Mouse (Mus musculus): ENCODE results near the gene Cept1.

Cept1 gene

GRCm38 (mm10) chr3:106490239-106490638, 57.4 kb downstream of the Cept1 start:
- TF ChIP-seq CTCF (conservative IDR thresholded peaks at IDR 0.05; ENCODE audit: low read length), result no peak
- TF ChIP-seq NANOG (IDR thresholded peaks at IDR 0.05; ENCODE audit: borderline replicate concordance, low read length), result no peak
- no peak for TF ChIP-seq POU5F1 (IDR thresholded peaks at IDR 0.05; ENCODE audit: borderline replicate concordance, low read length)
- Histone ChIP-seq H3K4me1 (replicated peaks; ENCODE audit: low read depth, low read length) (no peaks in the 10 kb centered on the region), H3K9me3 (ENCODE audit: low read length) (no peaks in the 10 kb centered on the region), H3K36me3 (ENCODE audit: insufficient read depth, low read length) (no peaks in the 10 kb centered on the region), H3K4me3 (replicated peaks; ENCODE audit: low read length) (no peak overlapping the region), H3K27me3 (ENCODE audit: insufficient read depth, low read length) (peaks cover 23% of the 10 kb centered on the region)

GRCm38 (mm10) chr3:106487551-106487950, 60.1 kb downstream of the Cept1 start:
- no peak for TF ChIP-seq CTCF (conservative IDR thresholded peaks at IDR 0.05; ENCODE audit: low read length)
- Histone ChIP-seq H3K36me3 (ENCODE audit: insufficient read depth, low read length) (no peaks in the 10 kb centered on the region), H3K4me1 (replicated peaks; ENCODE audit: low read depth, low read length) (0 out of 2 replicates have a peak, but pooled peaks cover 3% of the 10 kb centered on the region), H3K27me3 (ENCODE audit: insufficient read depth, low read length) (peaks cover 46% of the 10 kb centered on the region), H3K4me3 (replicated peaks; ENCODE audit: low read length) (no peak overlapping the region), H3K9me3 (ENCODE audit: low read length) (no peaks in the 10 kb centered on the region)

GRCm38 (mm10) chr3:106485810-106486209, 61.8 kb downstream of the Cept1 start:
- no peaks in the 10 kb centered on the region for H3K9me3 ChIP-seq (ENCODE audit: low read length)
- no peaks in the 10 kb centered on the region for H3K36me3 ChIP-seq (ENCODE audit: insufficient read depth, low read length)
- H3K4me3 ChIP-seq (replicated peaks; ENCODE audit: low read length), result no peak overlapping the region
- no peak for TF ChIP-seq POU5F1 (IDR thresholded peaks at IDR 0.05; ENCODE audit: borderline replicate concordance, low read length)
- TF ChIP-seq CTCF (conservative IDR thresholded peaks at IDR 0.05; ENCODE audit: low read length), result no peak
- no peak for TF ChIP-seq NANOG (IDR thresholded peaks at IDR 0.05; ENCODE audit: borderline replicate concordance, low read length)
- peaks cover 60% of the 10 kb centered on the region for H3K27me3 ChIP-seq (ENCODE audit: insufficient read depth, low read length)
- H3K4me1 ChIP-seq (replicated peaks; ENCODE audit: low read depth, low read length), result peaks cover 7% of the 10 kb centered on the region; the same call in 1 of the 2 replicates

GRCm38 (mm10) chr3:106484861-106485260, 62.7 kb downstream of the Cept1 start:
- H3K4me1 ChIP-seq (replicated peaks; ENCODE audit: low read depth, low read length), result peaks cover 7% of the 10 kb centered on the region; the same call in 1 of the 2 replicates
- TF ChIP-seq CTCF (conservative IDR thresholded peaks at IDR 0.05; ENCODE audit: low read length) (no peak), POU5F1 (IDR thresholded peaks at IDR 0.05; ENCODE audit: borderline replicate concordance, low read length) (no peak), NANOG (IDR thresholded peaks at IDR 0.05; ENCODE audit: borderline replicate concordance, low read length) (no peak)
- H3K4me3 ChIP-seq (replicated peaks; ENCODE audit: low read length), result no peak overlapping the region
- H3K36me3 ChIP-seq (ENCODE audit: insufficient read depth, low read length), result no peaks in the 10 kb centered on the region
- H3K9me3 ChIP-seq (ENCODE audit: low read length), result no peaks in the 10 kb centered on the region
- H3K27me3 ChIP-seq (ENCODE audit: insufficient read depth, low read length), result peaks cover 60% of the 10 kb centered on the region

GRCm38 (mm10) chr3:106483796-106484405, 63.7 kb downstream of the Cept1 start:
- Histone ChIP-seq H3K4me1 (replicated peaks; ENCODE audit: low read depth, low read length) (peaks cover 7% of the 10 kb centered on the region; the same call in 1 of the 2 replicates), H3K27me3 (ENCODE audit: insufficient read depth, low read length) (peaks cover 60% of the 10 kb centered on the region), H3K36me3 (ENCODE audit: insufficient read depth, low read length) (no peaks in the 10 kb centered on the region), H3K4me3 (replicated peaks; ENCODE audit: low read length) (no peak overlapping the region), H3K9me3 (ENCODE audit: low read length) (no peaks in the 10 kb centered on the region)
- no peak for TF ChIP-seq CTCF (conservative IDR thresholded peaks at IDR 0.05; ENCODE audit: low read length)
- no peak for TF ChIP-seq POU5F1 (IDR thresholded peaks at IDR 0.05; ENCODE audit: borderline replicate concordance, low read length)

GRCm38 (mm10) chr3:106483297-106483696, 64.3 kb downstream of the Cept1 start:
- no peaks in the 10 kb centered on the region for H3K9me3 ChIP-seq (ENCODE audit: low read length)
- H3K4me3 ChIP-seq (replicated peaks; ENCODE audit: low read length), result no peak overlapping the region
- TF ChIP-seq CTCF (conservative IDR thresholded peaks at IDR 0.05; ENCODE audit: low read length) (no peak), NANOG (IDR thresholded peaks at IDR 0.05; ENCODE audit: borderline replicate concordance, low read length) (no peak)
- H3K36me3 ChIP-seq (ENCODE audit: insufficient read depth, low read length), result no peaks in the 10 kb centered on the region
- H3K27me3 ChIP-seq (ENCODE audit: insufficient read depth, low read length), result peaks cover 60% of the 10 kb centered on the region
- H3K4me1 ChIP-seq (replicated peaks; ENCODE audit: low read depth, low read length), result peaks cover 7% of the 10 kb centered on the region; the same call in 1 of the 2 replicates

GRCm38 (mm10) chr3:106482281-106483081, 65.1 kb downstream of the Cept1 start, which contains the start of gene Dennd2d:
TSS of gene Dennd2d (plus strand) at chr3:106482405.
- peak within 1 kb of the TSS; percentile 80 for H3K4me3 ChIP-seq (replicated peaks; ENCODE audit: low read length)
- H3K36me3 ChIP-seq (ENCODE audit: insufficient read depth, low read length), result no peaks in the 10 kb centered on the region
- TF ChIP-seq NANOG (IDR thresholded peaks at IDR 0.05; ENCODE audit: borderline replicate concordance, low read length) (no peak), POU5F1 (IDR thresholded peaks at IDR 0.05; ENCODE audit: borderline replicate concordance, low read length) (no peak), CTCF (conservative IDR thresholded peaks at IDR 0.05; ENCODE audit: low read length) (no peak)

GRCm38 (mm10) chr3:106476863-106477262, 70.7 kb downstream of the Cept1 start:
- no peaks in the 10 kb centered on the region for H3K9me3 ChIP-seq (ENCODE audit: low read length)
- no peaks in the 10 kb centered on the region for H3K36me3 ChIP-seq (ENCODE audit: insufficient read depth, low read length)
- no peak overlapping the region for H3K4me3 ChIP-seq (replicated peaks; ENCODE audit: low read length)
- H3K27me3 ChIP-seq (ENCODE audit: insufficient read depth, low read length), result peaks cover 7% of the 10 kb centered on the region
- TF ChIP-seq NANOG (IDR thresholded peaks at IDR 0.05; ENCODE audit: borderline replicate concordance, low read length) (no peak), CTCF (conservative IDR thresholded peaks at IDR 0.05; ENCODE audit: low read length) (no peak), POU5F1 (IDR thresholded peaks at IDR 0.05; ENCODE audit: borderline replicate concordance, low read length) (no peak)
- peaks cover under 1% of the 10 kb centered on the region; the same call in 1 of the 2 replicates for H3K4me1 ChIP-seq (replicated peaks; ENCODE audit: low read depth, low read length)

More at GRCm38 (mm10) chr3:106482281-106483081, 65.1 kb downstream of the Cept1 start, which contains the start of gene Dennd2d:
- Histone ChIP-seq H3K9me3 (ENCODE audit: low read length) (no peaks in the 10 kb centered on the region), H3K4me1 (replicated peaks; ENCODE audit: low read depth, low read length) (peaks cover 7% of the 10 kb centered on the region; the same call in 1 of the 2 replicates), H3K27me3 (ENCODE audit: insufficient read depth, low read length) (peaks cover 56% of the 10 kb centered on the region)
